Mouse (Mus musculus) forebrain, embryonic 16.5 days (tissue): ENCODE data around the gene Gm36864. TPM values are rescaled to one million over a fixed set of nuclear protein-coding genes. Genes with fewer than 3 reads are reported as not detected.
A peak's percentile ranks its signal among the peaks of the same experiment; 100 is the strongest.

Experiments used
- ATAC-seq: fragments of 200-750 bp; cut with Nextera tagmentation; 2 replicates; pipeline ENCODE4 v1.8.0; 2017; ENCODE audit warnings: mild to moderate bottlenecking, moderate library complexity
- H3K27ac ChIP-seq: fragments of 300-500 bp; sonication (generic); 2 replicates; pipeline ENCODE4 v1.5.1; 2014; ENCODE audit warnings: low read length, control low read depth
- H3K27me3 ChIP-seq: fragments of 300-500 bp; sonication (generic); replicated peaks from 2 replicates; pipeline ENCODE4 v1.6.1; 2014; ENCODE audit warnings: low read length; ENCODE audit not compliant: control insufficient read depth, insufficient read depth
- H3K36me3 ChIP-seq: fragments of 300-500 bp; sonication (generic); 2 replicates; pipeline ENCODE4 v1.6.1; 2014; ENCODE audit not compliant: control insufficient read depth, insufficient read depth
- H3K4me1 ChIP-seq: fragments of 300-500 bp; sonication (generic); replicated peaks from 2 replicates; pipeline ENCODE4 v1.6.1; 2014; ENCODE audit warnings: low read length; ENCODE audit not compliant: control insufficient read depth, insufficient read depth
- H3K4me2 ChIP-seq: fragments of 300-500 bp; sonication (generic); 2 replicates; pipeline ENCODE4 v1.6.1; 2014; ENCODE audit warnings: mild to moderate bottlenecking, low read length, control low read depth
- H3K4me3 ChIP-seq: fragments of 300-500 bp; sonication (generic); replicated peaks from 2 replicates; pipeline ENCODE4 v1.5.1; 2014; ENCODE audit warnings: mild to moderate bottlenecking, low read length, control low read depth
- H3K9ac ChIP-seq: fragments of 300-500 bp; sonication (generic); replicated peaks from 2 replicates; pipeline ENCODE4 v1.6.1; 2014; ENCODE audit warnings: low read depth, low read length, control low read depth
- H3K9me3 ChIP-seq: fragments of 300-500 bp; sonication (generic); 2 replicates; pipeline ENCODE4 v1.6.1; 2016; ENCODE audit warnings: low read length; ENCODE audit not compliant: control insufficient read depth
- WGBS: fragments of 180-500 bp; shearing (Covaris S2); extraction: QIAGEN DNeasy Blood & Tissue Kit; methylation state at CpG from one replicate; pipeline ENCODE4 v1.1.7; 2014; 5-methylcytosine and 5-hydroxymethylcytosine counted together
- polyA plus RNA-seq: library from polyadenylated mRNA; unstranded; fragments of >200 nt; fragmentation: Nextera tagmentation; extraction: Ambion mirVana; gene quantifications from 2 replicates; pipeline ENCODE4 v1.2.1, GENCODE M21; 2015

Gm36864 gene
- polyA plus RNA-seq, 1 experiment from 2014 or later, result not detected

DNA sequence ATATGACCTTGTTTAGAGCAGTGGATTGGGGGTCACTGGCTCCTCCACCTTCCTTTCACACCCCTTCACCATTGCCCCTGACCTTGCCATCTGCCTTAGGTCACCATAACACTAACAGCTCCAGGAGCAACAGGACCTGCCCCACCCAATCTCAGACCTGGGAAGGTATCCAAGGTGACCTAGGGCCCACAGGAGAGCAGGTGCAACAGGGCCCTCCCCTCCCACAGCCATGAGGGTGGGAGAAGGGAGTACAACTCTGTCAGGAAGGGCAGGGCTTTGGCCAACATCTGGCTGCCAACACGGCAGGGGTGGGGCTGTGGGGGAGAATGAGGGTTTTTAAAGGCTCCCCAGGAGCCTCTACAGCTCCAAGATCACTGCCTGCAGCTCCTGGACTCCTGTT is 10.9 kb upstream of the Gm36864 start, which contains the start of gene Klk1:
Klk1 (plus strand) TSS at position 285 of the 400 bp plus-strand sequence.
- Histone ChIP-seq H3K36me3 (no peaks in the 10 kb centered on the region), H3K27me3 (no peaks in the 10 kb centered on the region), H3K4me3 (no peak within 1 kb of the TSS), H3K4me2 (no peak within 1 kb of the TSS), H3K27ac (no peak within 1 kb of the TSS), H3K9me3 (no peaks in the 10 kb centered on the region), H3K9ac (no peak within 1 kb of the TSS), H3K4me1 (no peaks in the 10 kb centered on the region)
- ATAC-seq, result no peak
- WGBS, result 56% methylated on average over 1 of the region's 1 CpGs

DNA sequence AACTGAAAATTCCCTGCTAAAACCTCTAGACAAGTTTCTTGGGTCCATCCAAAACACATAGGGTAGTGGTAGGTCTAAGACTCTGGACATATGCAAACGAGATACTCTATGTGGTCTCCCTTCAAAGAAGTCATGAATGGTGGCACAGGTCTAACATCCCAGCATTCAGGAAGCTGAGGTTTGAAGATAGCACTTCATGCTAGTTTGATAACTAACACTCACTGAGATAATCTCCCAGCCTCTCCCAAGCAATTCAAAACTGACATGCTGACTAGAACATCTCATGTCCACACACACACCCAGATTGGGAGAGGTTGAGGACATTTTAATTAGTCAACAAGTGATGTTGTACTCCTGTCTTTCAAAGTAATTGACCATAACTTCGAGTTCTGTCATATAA is 3.9 kb downstream of the Gm36864 start:
- H3K4me1 ChIP-seq, result no peaks in the 10 kb centered on the region
- no peak overlapping the region for H3K4me3 ChIP-seq
- H3K9ac ChIP-seq, result no peak overlapping the region
- H3K36me3 ChIP-seq, result no peaks in the 10 kb centered on the region
- ATAC-seq, result no peak
- 59% methylated on average over 2 of the region's 2 CpGs for WGBS
- no peaks in the 10 kb centered on the region for H3K27me3 ChIP-seq
- no peak overlapping the region for H3K4me2 ChIP-seq
- no peaks in the 10 kb centered on the region for H3K9me3 ChIP-seq
- H3K27ac ChIP-seq, result no peak overlapping the region

DNA sequence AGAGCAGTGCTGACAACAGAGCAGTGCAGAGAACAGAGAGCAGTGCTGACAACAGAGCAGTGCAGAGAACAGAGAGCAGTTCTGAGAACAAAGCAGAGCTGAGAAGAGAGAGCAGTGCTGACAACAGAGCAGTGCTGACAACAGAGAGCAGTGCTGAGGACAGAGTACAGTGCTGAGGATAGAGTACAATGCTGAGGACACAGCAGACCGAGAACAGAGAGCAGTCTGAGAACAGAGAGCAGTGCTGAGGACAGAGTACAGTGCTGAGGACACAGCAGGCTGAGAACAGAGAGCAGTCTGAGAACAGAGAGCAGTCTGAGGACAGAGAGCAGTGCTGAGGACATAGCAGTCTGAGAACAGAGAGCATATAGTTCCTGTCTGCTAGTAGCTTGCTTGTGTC is 4.7 kb downstream of the Gm36864 start:
- no peak for ATAC-seq
- Histone ChIP-seq H3K9ac (no peak overlapping the region), H3K27me3 (no peaks in the 10 kb centered on the region), H3K4me3 (no peak overlapping the region), H3K4me1 (peaks cover 4% of the 10 kb centered on the region), H3K4me2 (no peak overlapping the region), H3K9me3 (no peaks in the 10 kb centered on the region), H3K27ac (no peak overlapping the region), H3K36me3 (no peaks in the 10 kb centered on the region)
- 64% methylated on average over 1 of the region's 1 CpGs for WGBS

DNA sequence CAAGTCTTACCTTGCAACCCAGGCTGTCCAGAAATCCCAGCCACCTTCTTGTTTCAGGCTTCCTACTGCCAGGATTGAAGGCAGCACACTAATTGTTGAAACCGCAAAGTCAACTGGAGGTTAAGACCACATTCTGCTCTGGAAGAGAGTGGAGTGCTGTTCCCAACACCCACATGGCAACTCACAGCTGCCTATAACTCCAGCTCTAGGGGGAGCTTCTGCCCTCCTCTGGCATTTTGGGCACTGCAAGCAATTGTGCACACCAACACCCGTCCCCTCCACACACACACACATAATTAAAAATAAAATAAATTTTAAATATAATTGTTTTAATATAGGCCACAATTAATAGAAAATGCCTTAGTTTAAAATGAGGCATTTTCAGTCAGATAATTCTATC is 5.2 kb downstream of the Gm36864 start:
- WGBS, result 83% methylated on average over 2 of the region's 2 CpGs
- no peak overlapping the region for H3K27ac ChIP-seq
- ATAC-seq, result no peak

DNA sequence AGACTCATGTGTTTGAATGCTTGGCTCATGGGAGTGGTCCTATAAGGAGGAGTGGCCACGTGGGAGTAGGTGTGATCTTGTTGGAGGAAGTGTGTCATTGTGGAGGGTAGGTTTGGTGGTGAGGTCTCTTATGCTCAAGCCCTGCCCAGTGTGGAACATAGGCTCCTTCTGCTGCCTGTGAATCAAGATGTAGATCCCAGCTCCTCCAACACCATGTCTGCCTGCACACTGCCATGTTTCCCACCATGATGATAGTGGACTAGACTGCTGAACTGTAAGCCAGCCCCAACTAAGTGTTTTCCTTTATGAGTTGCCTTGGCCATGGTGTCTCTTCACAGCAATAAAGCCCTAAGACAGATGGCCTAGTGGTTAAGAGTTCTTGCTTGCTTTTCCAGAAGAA is 8.1 kb downstream of the Gm36864 start:
- Histone ChIP-seq H3K36me3 (peaks cover 9% of the 10 kb centered on the region), H3K4me2 (no peak overlapping the region), H3K9me3 (no peaks in the 10 kb centered on the region), H3K4me1 (peaks cover 20% of the 10 kb centered on the region), H3K27me3 (no peaks in the 10 kb centered on the region), H3K27ac (no peak overlapping the region), H3K4me3 (no peak overlapping the region), H3K9ac (no peak overlapping the region)
- 64% methylated on average over 1 of the region's 1 CpGs for WGBS
- ATAC-seq, result no peak

More for the DNA sequence above, 5.2 kb downstream of the Gm36864 start:
- no peaks in the 10 kb centered on the region for H3K27me3 ChIP-seq
- H3K9me3 ChIP-seq, result no peaks in the 10 kb centered on the region
- H3K4me1 ChIP-seq, result peaks cover 6% of the 10 kb centered on the region
- H3K4me2 ChIP-seq, result no peak overlapping the region
- no peak overlapping the region for H3K9ac ChIP-seq
- no peak overlapping the region for H3K4me3 ChIP-seq
- H3K36me3 ChIP-seq, result no peaks in the 10 kb centered on the region

DNA sequence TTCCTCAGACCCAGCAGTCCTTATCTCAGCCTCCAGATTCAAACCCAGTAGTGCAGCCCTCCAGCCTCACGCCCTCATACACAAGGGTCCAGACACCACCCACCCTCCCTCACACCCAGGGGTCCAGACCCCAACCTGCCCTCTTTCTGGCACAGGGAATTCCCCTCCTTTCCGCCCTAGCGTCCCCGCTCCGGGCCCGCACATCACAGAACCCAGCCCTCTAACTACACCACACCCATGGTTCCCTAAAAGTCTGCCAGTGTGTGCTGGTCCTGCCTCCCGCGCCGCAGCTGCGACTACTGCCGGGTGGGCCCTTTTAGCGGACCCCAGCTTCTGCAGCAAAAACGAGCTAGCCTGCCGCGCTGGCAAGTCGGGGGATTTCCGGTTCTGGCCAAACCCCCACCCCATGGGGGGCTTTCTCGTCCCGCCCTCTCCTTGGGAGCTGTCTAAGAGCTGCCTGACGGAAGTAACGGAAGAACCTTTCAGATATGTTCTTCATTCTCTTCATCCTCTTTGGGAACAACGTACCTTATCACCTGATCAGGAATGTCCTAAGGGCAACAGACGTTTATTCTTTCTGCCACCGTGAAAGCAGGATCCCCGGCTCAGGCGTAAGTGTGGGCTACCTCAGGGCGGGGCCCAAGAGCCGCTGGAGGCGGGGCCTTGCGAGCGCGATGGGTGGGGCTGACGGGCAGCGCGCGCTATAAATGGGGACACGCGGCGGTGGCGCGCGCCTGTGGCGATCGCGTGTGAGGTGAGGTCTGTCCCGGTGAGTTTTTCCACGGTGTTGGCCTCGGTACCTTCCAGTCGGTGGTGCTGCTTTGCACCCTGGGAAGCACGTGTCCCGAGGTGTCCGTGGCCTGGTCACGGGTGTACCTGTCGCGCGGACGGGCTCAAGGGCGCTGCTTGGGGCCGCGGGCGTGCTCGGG is 10.3 kb downstream of the Gm36864 start, which contains the start of the genes 1700028J19Rik and 2410002F23Rik:
1700028J19Rik (minus strand) TSS at position 641 of the 929 bp plus-strand sequence.
2410002F23Rik (plus strand) TSS at position 668 of the 929 bp plus-strand sequence.
- H3K27ac ChIP-seq, result peak within 1 kb of the TSS; percentile 93
- peak; percentile 86 for ATAC-seq
- peaks cover 22% of the 10 kb centered on the region for H3K4me1 ChIP-seq
- no peaks in the 10 kb centered on the region for H3K27me3 ChIP-seq
- WGBS, result 0% methylated on average over 61 of the region's 62 CpGs
- peak within 1 kb of the TSS; percentile 91 for H3K4me2 ChIP-seq
- peak within 1 kb of the TSS; percentile 88 for H3K4me3 ChIP-seq
- H3K9me3 ChIP-seq, result no peaks in the 10 kb centered on the region
- H3K9ac ChIP-seq, result peak within 1 kb of the TSS; percentile 96
- peaks cover 22% of the 10 kb centered on the region for H3K36me3 ChIP-seq

DNA sequence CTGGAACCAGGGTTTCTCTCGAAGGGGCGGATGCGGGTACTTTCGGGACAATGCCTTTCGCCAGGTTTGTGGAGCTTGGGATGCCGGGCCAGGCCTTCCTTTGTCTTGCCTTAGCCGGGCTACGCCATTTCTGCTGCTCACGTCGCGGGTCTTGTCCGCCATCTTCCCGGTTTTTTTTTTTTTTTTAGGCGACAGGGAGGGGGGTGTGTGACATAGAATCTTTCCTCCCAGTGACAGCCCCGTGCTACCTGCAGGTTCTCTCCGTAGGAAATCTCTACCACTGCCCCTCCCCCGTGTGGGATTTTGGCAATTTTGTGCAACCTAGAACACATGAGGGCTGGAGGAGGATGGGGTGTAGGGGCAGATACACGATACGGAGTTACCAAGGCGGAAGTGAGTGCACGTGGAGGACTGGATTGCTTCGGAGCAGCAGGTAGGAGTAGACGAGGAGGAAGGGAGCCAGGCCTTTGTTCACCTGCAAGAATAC is 11.1 kb downstream of the Gm36864 start:
- Histone ChIP-seq H3K9me3 (no peaks in the 10 kb centered on the region), H3K4me1 (peaks cover 22% of the 10 kb centered on the region), H3K27me3 (no peaks in the 10 kb centered on the region), H3K9ac (peak overlapping the region; percentile 96), H3K36me3 (peaks cover 22% of the 10 kb centered on the region), H3K4me2 (peak overlapping the region; percentile 88), H3K4me3 (peak overlapping the region; percentile 88), H3K27ac (peak overlapping the region; percentile 93)
- under 1% methylated on average over 23 of the region's 23 CpGs for WGBS
- peak; percentile 31 for ATAC-seq

DNA sequence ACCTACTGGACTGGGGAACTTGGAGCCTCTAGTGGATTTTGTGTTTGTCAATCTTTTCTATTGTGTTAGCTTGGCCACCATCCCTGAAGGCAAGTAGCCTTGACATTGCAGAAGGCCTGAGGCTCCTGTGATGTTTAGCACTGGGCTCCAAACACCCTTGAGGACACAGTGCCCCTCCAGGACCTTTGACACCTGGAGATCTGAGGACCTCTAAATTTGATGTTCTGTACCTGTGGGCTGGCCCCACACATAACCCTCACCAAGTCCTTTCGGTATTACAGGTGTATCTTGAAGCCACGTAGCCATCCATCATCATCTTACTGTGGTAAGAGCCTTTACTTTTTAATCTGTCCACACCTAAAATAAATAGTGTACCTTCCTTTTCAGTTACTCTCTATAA is 12.0 kb downstream of the Gm36864 start:
- peak overlapping the region; percentile 88 for H3K4me3 ChIP-seq
- no peaks in the 10 kb centered on the region for H3K9me3 ChIP-seq
- peaks cover 25% of the 10 kb centered on the region for H3K4me1 ChIP-seq
- H3K36me3 ChIP-seq, result peaks cover 30% of the 10 kb centered on the region
- no peaks in the 10 kb centered on the region for H3K27me3 ChIP-seq
- peak overlapping the region; percentile 88 for H3K4me2 ChIP-seq
- no peak overlapping the region for H3K27ac ChIP-seq
- H3K9ac ChIP-seq, result peak overlapping the region; percentile 96; the same call in 1 of the 2 replicates
- WGBS, result 95% methylated on average over 2 of the region's 2 CpGs
- ATAC-seq, result no peak

DNA sequence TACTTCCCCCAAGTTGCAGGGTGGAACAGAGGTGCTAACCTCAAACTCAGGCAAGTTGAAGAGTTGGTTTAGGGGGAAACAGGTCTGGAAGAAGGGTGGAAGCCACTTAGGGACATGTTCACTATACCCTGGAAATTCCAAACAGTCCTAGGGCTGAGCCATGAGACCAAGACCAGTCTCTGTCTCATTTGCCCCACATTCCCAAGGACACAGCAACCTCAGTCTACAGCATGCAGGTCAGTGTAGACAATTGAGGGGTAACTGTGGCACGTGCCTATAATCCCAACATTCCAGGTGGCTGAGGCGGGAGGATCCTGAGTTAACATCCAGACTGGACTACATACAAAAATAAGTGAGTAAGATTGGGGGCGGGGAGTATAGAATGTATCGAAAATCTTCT is 13.3 kb downstream of the Gm36864 start:
- H3K36me3 ChIP-seq, result peaks cover 31% of the 10 kb centered on the region
- no peak overlapping the region for H3K4me3 ChIP-seq
- peaks cover 25% of the 10 kb centered on the region for H3K4me1 ChIP-seq
- 95% methylated on average over 4 of the region's 4 CpGs for WGBS
- no peaks in the 10 kb centered on the region for H3K27me3 ChIP-seq
- H3K9ac ChIP-seq, result no peak overlapping the region
- H3K4me2 ChIP-seq, result no peak overlapping the region
- no peak overlapping the region for H3K27ac ChIP-seq
- H3K9me3 ChIP-seq, result no peaks in the 10 kb centered on the region
- no peak for ATAC-seq
